Comparison of ENCODE assay signal across 7 mouse cellular contexts in the genomic region with DNA sequence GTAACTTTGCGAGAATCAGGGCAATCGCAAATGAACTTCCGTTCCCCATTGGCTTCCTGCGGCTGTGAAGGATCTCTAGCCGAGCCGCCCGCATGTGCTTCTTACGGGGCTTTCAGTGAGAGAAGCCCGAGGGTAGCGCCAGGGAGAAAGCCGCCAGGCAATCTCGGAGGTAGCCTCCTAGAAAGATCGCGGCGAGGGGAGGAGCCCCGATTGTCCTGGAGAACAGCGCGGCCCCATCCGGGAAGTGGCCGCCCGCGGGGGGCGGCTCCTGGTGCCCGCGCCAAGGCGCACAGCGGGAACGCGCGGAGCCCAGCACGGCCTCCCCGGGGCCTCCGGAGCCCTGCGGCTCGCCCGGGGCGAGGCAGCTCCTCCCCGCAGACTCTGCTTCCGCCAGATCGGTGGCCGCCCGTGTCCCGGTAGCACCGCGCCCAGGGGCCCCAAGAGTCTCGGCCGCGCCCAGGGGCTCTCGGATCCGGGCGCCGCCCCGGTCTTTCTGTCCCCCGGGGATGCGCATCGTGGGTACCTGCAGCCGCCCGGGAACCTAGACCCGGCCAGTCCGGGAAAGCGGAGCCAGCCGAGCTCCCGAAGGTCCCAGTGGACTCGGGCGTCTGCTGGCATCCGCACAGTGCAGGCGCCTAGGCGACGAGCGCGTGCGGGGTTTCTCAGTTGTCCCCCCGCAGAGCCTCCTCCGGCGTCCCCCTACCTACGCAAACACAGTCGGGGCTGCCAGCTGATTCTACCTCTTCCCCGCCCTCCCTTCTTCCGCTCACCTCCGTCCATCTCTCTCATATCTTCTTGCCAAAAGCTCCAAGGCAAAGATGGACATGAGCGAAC.
DNase-seq lines count a peak whose midpoint lies in the region; ATAC-seq and TF ChIP-seq lines count a peak whose summit lies in the region.

No protein-coding gene starts in this region.

- H3K9ac ChIP-seq in limb, embryonic 11.5 days (ENCODE audit: low read length): peak overlapping the region; percentile 83
- H3K9ac ChIP-seq in midbrain, embryonic 13.5 days (replicated peaks): peak overlapping the region; percentile 90

- H3K27me3 ChIP-seq in embryonic facial prominence, embryonic 10.5 days (replicated peaks; ENCODE audit: low read depth, poor library complexity, severe bottlenecking): peaks cover 7% of the 10 kb centered on the region; the same call in 1 of the 2 replicates
- no peaks in the 10 kb centered on the region for H3K27me3 ChIP-seq in kidney, adult 2 months (replicated peaks; ENCODE audit: control insufficient read depth, insufficient read depth, low read length)
- no peaks in the 10 kb centered on the region for H3K27me3 ChIP-seq in limb, embryonic 11.5 days (ENCODE audit: control insufficient read depth, insufficient read depth, low read length)
- peaks cover 11% of the 10 kb centered on the region for H3K27me3 ChIP-seq in midbrain, embryonic 13.5 days

- no peaks in the 10 kb centered on the region for H3K9me3 ChIP-seq in embryonic facial prominence, embryonic 10.5 days
- H3K9me3 ChIP-seq in limb, embryonic 11.5 days (ENCODE audit: control insufficient read depth, low read length): no peaks in the 10 kb centered on the region
- no peaks in the 10 kb centered on the region for H3K9me3 ChIP-seq in midbrain, embryonic 13.5 days

- H3K4me1 ChIP-seq in embryonic facial prominence, embryonic 10.5 days: peaks cover 22% of the 10 kb centered on the region; the same call in 1 of the 2 replicates
- no peaks in the 10 kb centered on the region for H3K4me1 ChIP-seq in kidney, adult 2 months (ENCODE audit: control insufficient read depth, insufficient read depth, low read length)
- no peaks in the 10 kb centered on the region for H3K4me1 ChIP-seq in limb, embryonic 11.5 days (ENCODE audit: control insufficient read depth, insufficient read depth, low read length)
- peaks cover 3% of the 10 kb centered on the region; the same call in 1 of the 2 replicates for H3K4me1 ChIP-seq in midbrain, embryonic 13.5 days (replicated peaks)

- under 1% methylated on average over 81 of the region's 81 CpGs for WGBS in embryonic facial prominence, embryonic 10.5 days
- under 1% methylated on average over 81 of the region's 81 CpGs for WGBS in kidney, adult 2 months
- WGBS in limb, embryonic 11.5 days: under 1% methylated on average over 81 of the region's 81 CpGs
- WGBS in midbrain, embryonic 13.5 days: under 1% methylated on average over 73 of the region's 81 CpGs

- peak overlapping the region; percentile 95 for H3K27ac ChIP-seq in embryonic facial prominence, embryonic 10.5 days (replicated peaks)
- H3K27ac ChIP-seq in kidney, adult 2 months (ENCODE audit: insufficient read depth, low read depth, low read length): peak overlapping the region; percentile 76
- peak overlapping the region; percentile 79; the same call in 1 of the 2 replicates for H3K27ac ChIP-seq in limb, embryonic 11.5 days (replicated peaks; ENCODE audit: low read depth, low read length)
- peak overlapping the region; percentile 90 for H3K27ac ChIP-seq in midbrain, embryonic 13.5 days

- no peaks in the 10 kb centered on the region for H3K36me3 ChIP-seq in embryonic facial prominence, embryonic 10.5 days (replicated peaks)
- no peaks in the 10 kb centered on the region for H3K36me3 ChIP-seq in kidney, adult 2 months (ENCODE audit: control insufficient read depth, insufficient read depth, low read length)
- H3K36me3 ChIP-seq in limb, embryonic 11.5 days (ENCODE audit: control insufficient read depth, insufficient read depth, low read length): no peaks in the 10 kb centered on the region
- no peaks in the 10 kb centered on the region for H3K36me3 ChIP-seq in midbrain, embryonic 13.5 days

- ATAC-seq in limb, embryonic 11.5 days (ENCODE audit: insufficient number of reproducible peaks, low FRiP score, low TSS enrichment, low read depth): peak; percentile 81
- ATAC-seq in midbrain, embryonic 13.5 days: peak; percentile 88

- no peak for TF ChIP-seq POLR2A in kidney, adult 2 months (IDR thresholded peaks at IDR 0.05; ENCODE audit: low read depth, low read length)

- H3K4me2 ChIP-seq in limb, embryonic 11.5 days (ENCODE audit: low read depth, severe bottlenecking): peak overlapping the region; percentile 95
- H3K4me2 ChIP-seq in midbrain, embryonic 13.5 days (replicated peaks): peak overlapping the region; percentile 88

- DNase-seq in adrenal gland, postnatal 10 days: peak; percentile 88
- peak; percentile 85 for DNase-seq in embryonic facial prominence, embryonic 10.5 days (ENCODE audit: low spot score)
- DNase-seq in heart, adult 18-20 months: peak; percentile 85 to 89
- peak; percentile 84 for DNase-seq in kidney, adult 2 months
- peak; percentile 82 for DNase-seq in limb, embryonic 11.5 days (ENCODE audit: low spot score)
- peak; percentile 61 to 68 for DNase-seq in spleen, adult 18-20 months

- no peak for TF ChIP-seq CTCF in kidney, adult 2 months (conservative IDR thresholded peaks at IDR 0.05; ENCODE audit: insufficient read depth, insufficient read length, low read depth, low read length)

- H3K4me3 ChIP-seq in embryonic facial prominence, embryonic 10.5 days: peak overlapping the region; percentile 87
- H3K4me3 ChIP-seq in kidney, adult 2 months (ENCODE audit: insufficient read depth, low read depth, low read length): peak overlapping the region; percentile 59
- H3K4me3 ChIP-seq in limb, embryonic 11.5 days (ENCODE audit: low read depth, low read length): peak overlapping the region; percentile 74
- H3K4me3 ChIP-seq in midbrain, embryonic 13.5 days (replicated peaks): peak overlapping the region; percentile 77

Comparison
In these comparisons a context has a peak if more than half of its experiments do, and no peak if none do; other contexts are left out.
1. Peak in every context shown above with its lines: DNase-seq, ATAC-seq, H3K4me3 ChIP-seq and H3K27ac ChIP-seq.